Mouse (Mus musculus) urinary bladder, postnatal 14 days (tissue): ENCODE data around the gene Abcg8.

ENCODE experiments used
- DNase-seq: peaks from one replicate; pipeline ENCODE4 v3.0.0; 2021; ENCODE audit warnings: low spot score

Abcg8 gene

GRCm38 (mm10) chr17:84713563-84714164, 37.6 kb downstream of the Abcg8 start:
- DNase-seq: no peak

GRCm38 (mm10) chr17:84714930-84715329, 38.8 kb downstream of the Abcg8 start:
- DNase-seq: no peak

GRCm38 (mm10) chr17:84716252-84716872, 40.3 kb downstream of the Abcg8 start:
- DNase-seq: no peak

GRCm38 (mm10) chr17:84717416-84717815, 41.3 kb downstream of the Abcg8 start:
- no peak for DNase-seq

GRCm38 (mm10) chr17:84719105-84719504, 43.0 kb downstream of the Abcg8 start:
- DNase-seq: no peak

- no peak for DNase-seq
These were observed 47.9 kb downstream of the Abcg8 start for GRCm38 (mm10) chr17:84724028-84724427.

GRCm38 (mm10) chr17:84725163-84725562, 49.1 kb downstream of the Abcg8 start:
- DNase-seq: no peak

GRCm38 (mm10) chr17:84728201-84728911, 52.3 kb downstream of the Abcg8 start:
- DNase-seq: no peak

GRCm38 (mm10) chr17:84729140-84729539, 53.0 kb downstream of the Abcg8 start:
- DNase-seq: no peak

GRCm38 (mm10) chr17:84731361-84731760, 55.3 kb downstream of the Abcg8 start:
- no peak for DNase-seq

- DNase-seq: no peak
These were observed 56.5 kb downstream of the Abcg8 start for GRCm38 (mm10) chr17:84732612-84733011.

- no peak for DNase-seq
These were observed 60.6 kb downstream of the Abcg8 start for GRCm38 (mm10) chr17:84736719-84737118.

GRCm38 (mm10) chr17:84738073-84738797, 62.1 kb downstream of the Abcg8 start:
- DNase-seq: no peak

- DNase-seq: no peak
These were observed 68.2 kb downstream of the Abcg8 start for GRCm38 (mm10) chr17:84744256-84744655.

GRCm38 (mm10) chr17:84745001-84745400, 68.9 kb downstream of the Abcg8 start:
- no peak for DNase-seq

- no peak for DNase-seq
These were observed 71.1 kb downstream of the Abcg8 start for GRCm38 (mm10) chr17:84747212-84747611.

GRCm38 (mm10) chr17:84748152-84748682, 72.1 kb downstream of the Abcg8 start:
- no peak for DNase-seq

GRCm38 (mm10) chr17:84749297-84749696, 73.2 kb downstream of the Abcg8 start:
- no peak for DNase-seq
